Mouse (Mus musculus): ENCODE results near the gene Zfp276.
A peak's percentile ranks its signal among the peaks of the same experiment; 100 is the strongest.

- TF ChIP-seq POLR2A (IDR thresholded peaks at IDR 0.05; ENCODE audit: extremely low read depth, insufficient read depth, low read length), result peak; percentile 87
- TF ChIP-seq CTCF (IDR thresholded peaks at IDR 0.05; ENCODE audit: low read depth, low read length), result peak; percentile 37
Observed at GRCm38 (mm10) chr8:123318467-123318911, 64.5 kb downstream of the Zfp276 start, which contains the start of gene Fanca.
